Mouse (Mus musculus): Measurements from ENCODE around the gene Nfic.

DNA sequence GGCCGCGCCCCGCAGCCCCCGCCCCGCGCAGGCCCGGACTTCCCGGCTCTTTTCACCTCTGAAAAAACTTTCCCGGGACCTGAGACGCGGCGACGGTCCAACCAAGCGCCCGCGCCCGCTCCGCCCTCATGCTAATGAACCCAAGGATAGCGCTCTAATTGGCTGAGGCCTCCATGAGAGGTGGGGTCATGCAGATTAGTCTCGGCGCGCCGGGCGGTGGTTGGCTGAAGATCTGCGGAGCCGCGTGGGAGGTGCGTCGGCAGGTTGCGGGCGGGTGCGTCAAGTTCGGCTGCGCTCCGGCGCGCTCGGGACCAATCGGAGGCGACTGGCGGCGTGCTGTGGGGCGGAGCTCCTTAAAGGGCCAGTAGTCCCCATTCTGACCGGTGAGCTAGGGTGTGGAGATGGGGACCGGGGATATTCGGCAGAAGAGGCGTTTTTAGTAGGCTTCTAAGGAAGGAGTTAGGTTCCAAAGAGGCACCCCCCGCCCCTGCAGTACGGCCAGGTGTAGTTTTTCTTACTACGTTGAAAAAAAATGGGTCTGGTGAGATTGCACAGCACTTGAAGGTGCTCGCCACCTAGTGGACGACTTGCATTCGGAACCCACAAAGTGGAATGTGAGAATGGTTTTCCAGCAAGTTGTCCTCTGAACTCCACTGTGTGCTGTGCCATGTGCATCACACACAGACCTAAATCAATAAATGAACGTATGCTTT, 104.9 kb downstream of the Nfic start, which contains the start of gene Hmg20b:
- TF ChIP-seq CTCF (IDR thresholded peaks at IDR 0.05; ENCODE audit: low read depth), result peak; percentile 96
- TF ChIP-seq EP300 (IDR thresholded peaks at IDR 0.05; ENCODE audit: low read depth), result no peak
